Mouse (Mus musculus) hindbrain, postnatal 0 days (tissue): ENCODE measurements at regions not wholly inside any gene's neighbourhood (a gene's known extent, or its start where the extent isn't known, plus 50 kb on each side); places are given as distances from the start of the nearest gene placed in this dataset.

Source experiments
- ATAC-seq: fragments of 200-750 bp; cut with Nextera tagmentation; 2 replicates; pipeline ENCODE4 v1.8.0; 2017; ENCODE audit warnings: mild to moderate bottlenecking, moderate TSS enrichment, moderate library complexity
- DNase-seq: peaks from one replicate; pipeline ENCODE4 v3.0.0-alpha.2; 2015; ENCODE audit warnings: low spot score
- H3K27ac ChIP-seq: fragments of 300-500 bp; sonication (generic); 2 replicates; pipeline ENCODE4 v1.5.1; 2014; ENCODE audit warnings: mild to moderate bottlenecking
- H3K27me3 ChIP-seq: fragments of 300-500 bp; sonication (generic); 2 replicates; pipeline ENCODE4 v1.6.1; 2014; ENCODE audit warnings: low read length, mixed read lengths; ENCODE audit not compliant: insufficient read depth
- H3K36me3 ChIP-seq: fragments of 300-500 bp; sonication (generic); 2 replicates; pipeline ENCODE4 v1.6.1; 2014; ENCODE audit warnings: low read length, mixed read lengths; ENCODE audit not compliant: insufficient read depth
- H3K4me1 ChIP-seq: fragments of 300-500 bp; sonication (generic); 2 replicates; pipeline ENCODE4 v1.6.1; 2014; ENCODE audit warnings: antibody characterized with exemption, low read length, mixed read lengths; ENCODE audit not compliant: insufficient read depth
- H3K4me2 ChIP-seq: fragments of 300-500 bp; sonication (generic); 2 replicates; pipeline ENCODE4 v1.6.1; 2014; ENCODE audit warnings: low read depth, mild to moderate bottlenecking, low read length, moderate library complexity, mixed read lengths
- H3K4me3 ChIP-seq: fragments of 300-500 bp; sonication (generic); 2 replicates; pipeline ENCODE4 v1.5.1; 2014; ENCODE audit warnings: low read length
- H3K9ac ChIP-seq: fragments of 300-500 bp; sonication (generic); replicated peaks from 2 replicates; pipeline ENCODE4 v1.6.1; 2014; ENCODE audit warnings: mild to moderate bottlenecking, low read length, moderate library complexity, mixed read lengths
- H3K9me3 ChIP-seq: fragments of 300-500 bp; sonication (generic); 2 replicates; pipeline ENCODE4 v1.6.1; 2016; ENCODE audit warnings: low read length, mixed read lengths
- CTCF ChIP-seq: IDR thresholded peaks from 2 replicates; pipeline ENCODE4 v1.5.1; 2016; ENCODE audit warnings: antibody characterized with exemption, control low read depth, low read depth
- WGBS: fragments of 180-500 bp; shearing (Covaris S2); extraction: QIAGEN DNeasy Blood & Tissue Kit; methylation state at CpG from one replicate; pipeline ENCODE4 v1.1.7; 2014; 5-methylcytosine and 5-hydroxymethylcytosine counted together

DNA sequence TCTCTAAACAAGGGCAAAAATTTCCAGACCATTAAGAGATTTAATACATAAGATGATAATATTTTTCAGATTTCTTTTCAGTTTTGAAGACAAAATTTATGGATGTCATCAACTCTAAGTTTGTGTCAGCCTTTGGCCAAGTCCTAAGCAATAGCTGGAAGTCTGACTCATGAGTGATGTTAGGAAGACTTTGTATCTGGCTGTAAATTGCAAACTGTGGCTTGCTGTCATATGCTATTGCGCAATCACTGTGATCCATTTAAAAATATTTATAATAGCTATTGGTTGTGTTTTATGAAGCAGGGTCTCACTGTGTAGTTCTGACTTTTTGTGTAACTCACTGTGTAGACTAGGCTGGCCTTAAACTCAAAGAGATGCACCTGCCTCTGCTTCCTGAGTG lies 119.1 kb upstream of the Tbx18 start:
- 90% methylated on average over 1 of the region's 1 CpGs for WGBS
- no peak for TF ChIP-seq CTCF
- H3K27ac ChIP-seq: no peak overlapping the region
- no peaks in the 10 kb centered on the region for H3K36me3 ChIP-seq
- no peaks in the 10 kb centered on the region for H3K27me3 ChIP-seq
- no peak for ATAC-seq
- H3K4me3 ChIP-seq: no peak overlapping the region
- H3K9me3 ChIP-seq: no peaks in the 10 kb centered on the region
- H3K9ac ChIP-seq: no peak overlapping the region
- no peaks in the 10 kb centered on the region for H3K4me1 ChIP-seq
- DNase-seq: no peak
- H3K4me2 ChIP-seq: no peak overlapping the region

DNA sequence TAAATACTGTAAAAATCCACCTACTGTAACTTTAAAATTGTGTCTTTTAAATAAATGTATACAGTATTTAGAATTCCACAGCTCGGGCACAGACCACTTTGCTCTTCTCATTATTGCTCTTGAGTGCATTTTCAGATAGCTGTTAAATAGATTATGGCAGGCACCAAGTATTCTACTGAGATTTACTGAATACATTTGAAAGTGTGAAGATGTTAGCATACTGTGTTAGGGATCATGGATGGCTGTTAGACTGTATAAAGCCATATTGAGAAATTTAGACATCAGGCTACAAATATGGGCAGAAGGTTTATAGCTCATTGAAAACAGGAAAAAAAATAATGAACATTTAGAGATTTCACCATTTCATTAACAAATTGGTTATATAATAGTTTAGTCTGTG lies 130.5 kb upstream of the Tbx18 start:
- ATAC-seq (no peak), DNase-seq (no peak)
- no peak overlapping the region for H3K4me3 ChIP-seq
- H3K27ac ChIP-seq: no peak overlapping the region
- H3K4me2 ChIP-seq: no peak overlapping the region
- no peak overlapping the region for H3K9ac ChIP-seq
- H3K9me3 ChIP-seq: no peaks in the 10 kb centered on the region
- no peaks in the 10 kb centered on the region for H3K4me1 ChIP-seq
- no peaks in the 10 kb centered on the region for H3K27me3 ChIP-seq
- no peak for TF ChIP-seq CTCF
- H3K36me3 ChIP-seq: no peaks in the 10 kb centered on the region
- 75% methylated on average over 1 of the region's 1 CpGs for WGBS

DNA sequence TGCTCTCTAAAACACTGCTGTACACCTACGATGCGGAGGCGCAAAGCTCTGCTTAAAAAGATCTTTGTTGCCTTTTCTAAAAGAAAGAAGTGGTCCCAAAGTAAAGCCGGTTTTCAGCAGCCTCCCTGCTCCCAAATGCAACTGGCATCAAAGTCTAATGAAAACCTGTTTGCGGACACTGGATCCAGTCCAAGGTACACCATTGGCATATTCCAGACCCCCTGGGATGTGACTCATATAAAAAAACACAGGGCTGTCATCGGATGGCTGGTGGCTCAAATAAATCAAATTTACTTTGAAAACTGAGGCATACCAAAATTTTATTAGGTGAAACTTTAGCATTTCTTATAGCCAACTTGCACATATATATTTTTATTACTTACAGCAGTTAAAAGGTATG lies 134.2 kb upstream of the Tbx18 start:
- 67% methylated on average over 6 of the region's 6 CpGs for WGBS

DNA sequence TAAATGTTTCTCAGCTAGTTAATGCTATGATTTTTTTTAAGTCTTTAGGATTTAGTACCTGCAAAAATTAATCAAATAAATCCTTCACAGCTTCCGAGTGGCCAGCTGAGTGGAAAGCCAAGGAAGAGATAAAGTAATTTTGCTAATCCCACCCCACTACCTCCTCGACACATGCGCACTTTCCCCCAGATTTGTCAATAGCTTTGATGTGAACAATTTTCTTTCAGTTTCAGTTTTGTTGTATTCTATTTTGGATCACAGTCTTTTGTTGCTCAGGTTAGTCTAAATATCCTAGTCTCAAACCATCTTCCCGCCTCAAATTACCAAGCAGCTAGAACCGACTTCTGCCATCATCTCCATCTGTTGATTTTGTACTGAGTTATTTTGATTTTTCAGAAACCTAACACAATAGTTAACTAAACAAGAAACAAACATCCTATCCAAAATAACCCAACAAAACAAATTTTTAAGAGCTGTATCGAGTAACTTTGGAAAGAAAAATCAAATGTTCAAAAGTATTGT lies 141.4 kb upstream of the Tbx18 start:
- no peak for TF ChIP-seq CTCF
- ATAC-seq (no peak), DNase-seq (no peak)
- no peak overlapping the region for H3K4me2 ChIP-seq
- no peak overlapping the region for H3K27ac ChIP-seq
- WGBS: 88% methylated on average over 6 of the region's 6 CpGs
- no peaks in the 10 kb centered on the region for H3K4me1 ChIP-seq
- H3K4me3 ChIP-seq: no peak overlapping the region
- H3K36me3 ChIP-seq: no peaks in the 10 kb centered on the region
- no peaks in the 10 kb centered on the region for H3K9me3 ChIP-seq
- no peak overlapping the region for H3K9ac ChIP-seq
- H3K27me3 ChIP-seq: no peaks in the 10 kb centered on the region

More for the DNA sequence above, 134.2 kb upstream of the Tbx18 start:
- ATAC-seq: no peak
- H3K27me3 ChIP-seq: no peaks in the 10 kb centered on the region
- no peak overlapping the region for H3K27ac ChIP-seq
- H3K4me1 ChIP-seq: no peaks in the 10 kb centered on the region
- no peak overlapping the region for H3K4me2 ChIP-seq
- no peak for DNase-seq
- no peak overlapping the region for H3K4me3 ChIP-seq
- no peak overlapping the region for H3K9ac ChIP-seq
- TF ChIP-seq CTCF: no peak
- no peaks in the 10 kb centered on the region for H3K9me3 ChIP-seq
- no peaks in the 10 kb centered on the region for H3K36me3 ChIP-seq

DNA sequence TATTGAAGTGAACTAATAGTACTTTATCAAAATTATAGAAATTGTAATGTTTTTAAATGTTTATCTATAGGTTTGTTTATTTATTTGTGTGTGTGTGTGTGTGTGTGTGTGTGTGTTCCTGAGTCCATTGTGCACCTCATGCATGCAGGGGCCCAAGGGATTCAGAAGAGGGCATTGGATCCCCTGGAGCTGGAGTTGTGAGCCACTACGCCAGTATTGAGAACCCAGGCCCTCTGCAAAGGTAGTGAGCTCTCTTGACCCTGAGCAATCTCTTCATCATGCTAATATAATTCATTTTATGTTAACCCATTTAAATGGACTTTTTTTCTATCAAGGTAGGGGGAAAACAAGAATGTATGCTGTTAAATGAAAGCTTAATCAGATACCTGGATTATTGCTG lies 151.5 kb upstream of the Tbx18 start:
- ATAC-seq (no peak), DNase-seq (no peak)
- Histone ChIP-seq H3K4me2 (no peak overlapping the region), H3K9me3 (no peaks in the 10 kb centered on the region), H3K9ac (no peak overlapping the region), H3K4me1 (no peaks in the 10 kb centered on the region), H3K27ac (no peak overlapping the region), H3K27me3 (no peaks in the 10 kb centered on the region), H3K4me3 (no peak overlapping the region), H3K36me3 (no peaks in the 10 kb centered on the region)
- TF ChIP-seq CTCF: no peak
- WGBS: 76% methylated on average over 1 of the region's 1 CpGs

DNA sequence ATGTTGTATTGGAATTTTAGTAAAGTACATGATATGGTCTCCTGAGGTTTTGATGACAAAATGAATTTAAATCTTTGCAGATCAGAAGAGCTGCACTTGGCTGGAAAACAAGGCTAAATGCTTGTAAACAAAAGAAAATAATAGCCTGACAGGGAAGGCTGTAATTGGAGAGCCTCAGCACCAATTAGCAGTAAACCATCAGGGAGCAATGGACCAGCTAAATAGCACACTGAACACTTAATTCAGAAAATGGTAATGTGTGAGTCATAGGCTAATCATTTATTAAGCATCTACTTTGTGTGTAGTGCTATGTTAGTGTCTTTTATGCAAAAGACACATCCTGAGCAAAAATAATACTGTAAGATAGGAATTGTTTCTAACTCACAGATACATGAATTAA lies 152.0 kb upstream of the Tbx18 start:
- no peak overlapping the region for H3K27ac ChIP-seq
- H3K9ac ChIP-seq: no peak overlapping the region
- H3K4me3 ChIP-seq: no peak overlapping the region
- no peak for TF ChIP-seq CTCF
- no peaks in the 10 kb centered on the region for H3K4me1 ChIP-seq
- no peaks in the 10 kb centered on the region for H3K36me3 ChIP-seq
- DNase-seq (peak; percentile 20), ATAC-seq (no peak)
- no peaks in the 10 kb centered on the region for H3K27me3 ChIP-seq
- no peak overlapping the region for H3K4me2 ChIP-seq
- no peaks in the 10 kb centered on the region for H3K9me3 ChIP-seq

DNA sequence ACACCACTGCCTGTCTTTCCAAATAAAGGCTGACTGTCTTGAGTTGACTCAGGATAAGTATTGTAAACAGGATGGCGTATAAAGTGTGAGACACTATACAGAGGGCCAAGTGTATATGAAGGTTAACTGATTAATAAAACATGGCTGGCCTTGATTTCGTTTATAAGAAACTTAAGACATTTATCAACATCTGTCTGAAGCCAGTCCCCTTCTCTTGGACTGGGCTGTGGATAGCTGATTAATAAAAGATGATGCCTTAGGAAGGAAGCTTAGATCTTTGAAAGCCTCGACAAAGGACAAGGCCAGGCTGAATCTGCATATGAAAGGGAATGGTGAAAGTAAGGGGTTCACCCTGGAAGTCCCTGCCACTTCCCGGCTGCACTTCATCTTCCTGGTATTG lies 163.0 kb upstream of the Tbx18 start:
- Histone ChIP-seq H3K4me2 (no peak overlapping the region), H3K9me3 (no peaks in the 10 kb centered on the region), H3K4me1 (no peaks in the 10 kb centered on the region), H3K9ac (no peak overlapping the region), H3K27me3 (no peaks in the 10 kb centered on the region), H3K27ac (no peak overlapping the region), H3K36me3 (no peaks in the 10 kb centered on the region), H3K4me3 (no peak overlapping the region)
- TF ChIP-seq CTCF: no peak
- ATAC-seq (no peak), DNase-seq (no peak)
- WGBS: 20% methylated on average over 4 of the region's 4 CpGs

DNA sequence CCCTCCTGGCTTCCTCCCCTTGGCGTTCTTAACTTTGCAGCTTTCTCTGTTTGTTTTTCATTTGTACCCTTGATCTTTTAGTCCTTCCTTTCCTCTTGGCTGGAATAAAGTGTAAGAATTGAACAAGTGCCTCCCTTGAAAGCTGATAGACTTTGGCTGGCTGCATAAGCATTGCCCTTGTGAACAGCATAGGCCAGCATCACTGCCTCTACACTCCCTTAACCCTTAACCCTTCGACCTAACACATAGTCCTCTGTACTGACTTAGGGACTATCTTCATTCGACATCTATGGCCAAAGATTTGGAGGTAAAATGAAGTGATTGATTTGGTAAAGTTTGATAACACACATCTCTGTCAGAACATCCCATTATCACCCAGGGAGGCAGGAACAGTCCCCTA lies 163.5 kb upstream of the Tbx18 start:
- no peaks in the 10 kb centered on the region for H3K27me3 ChIP-seq
- no peak overlapping the region for H3K4me2 ChIP-seq
- no peaks in the 10 kb centered on the region for H3K9me3 ChIP-seq
- H3K4me3 ChIP-seq: no peak overlapping the region
- DNase-seq (no peak), ATAC-seq (no peak)
- H3K4me1 ChIP-seq: no peaks in the 10 kb centered on the region
- no peak for TF ChIP-seq CTCF
- no peak overlapping the region for H3K9ac ChIP-seq
- H3K27ac ChIP-seq: no peak overlapping the region
- WGBS: 46% methylated on average over 3 of the region's 3 CpGs
- H3K36me3 ChIP-seq: no peaks in the 10 kb centered on the region
